Mouse (Mus musculus): ENCODE measurements around the gene Hnrnpa0.

Gene Hnrnpa0

DNA sequence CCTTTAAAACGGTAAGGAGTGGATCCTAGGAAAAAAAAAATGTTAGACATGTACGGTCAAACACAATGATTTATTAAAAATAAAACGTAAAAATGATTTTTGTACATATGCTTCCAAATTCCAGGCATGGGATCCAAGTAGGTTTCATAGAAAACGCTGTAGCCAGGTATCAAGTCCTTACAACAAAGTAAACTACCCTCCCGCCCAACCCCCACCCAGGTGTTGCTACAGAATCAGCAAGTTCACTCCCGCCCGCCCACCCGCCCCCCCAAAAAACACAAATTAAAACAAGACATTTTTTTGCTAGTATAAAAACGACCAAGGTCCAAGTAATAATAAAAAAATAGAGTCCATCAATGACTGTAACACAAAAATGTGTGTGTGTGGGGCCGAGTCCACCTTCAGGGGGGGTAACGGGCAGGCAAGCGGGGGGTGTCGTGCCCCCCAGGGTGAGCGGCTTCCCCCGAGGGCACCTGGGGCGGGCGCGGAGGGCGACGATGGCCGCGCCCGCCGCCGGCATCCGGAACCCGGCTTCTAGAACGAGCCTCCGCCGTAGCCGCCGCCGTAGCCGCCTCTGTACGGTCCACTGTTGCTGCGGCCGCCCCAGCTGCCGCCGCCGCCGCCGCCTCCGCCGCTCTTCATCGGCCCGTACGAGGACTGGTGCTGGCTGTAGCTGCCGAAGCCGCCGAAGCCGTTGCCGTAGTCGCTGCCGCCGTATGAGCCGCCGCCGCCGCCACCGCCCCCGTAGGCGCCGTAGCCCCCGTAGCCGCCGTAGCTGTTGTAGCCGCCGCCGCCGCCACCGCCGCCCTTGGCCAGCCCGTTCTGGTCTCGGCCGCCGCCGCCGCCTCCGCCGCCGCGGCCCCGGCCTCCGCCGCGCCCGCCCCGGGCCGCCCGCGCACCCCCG, 1.2 kb downstream of the Hnrnpa0 start:
- DNase-seq (ENCODE audit: low spot score): peak; percentile 6

DNA sequence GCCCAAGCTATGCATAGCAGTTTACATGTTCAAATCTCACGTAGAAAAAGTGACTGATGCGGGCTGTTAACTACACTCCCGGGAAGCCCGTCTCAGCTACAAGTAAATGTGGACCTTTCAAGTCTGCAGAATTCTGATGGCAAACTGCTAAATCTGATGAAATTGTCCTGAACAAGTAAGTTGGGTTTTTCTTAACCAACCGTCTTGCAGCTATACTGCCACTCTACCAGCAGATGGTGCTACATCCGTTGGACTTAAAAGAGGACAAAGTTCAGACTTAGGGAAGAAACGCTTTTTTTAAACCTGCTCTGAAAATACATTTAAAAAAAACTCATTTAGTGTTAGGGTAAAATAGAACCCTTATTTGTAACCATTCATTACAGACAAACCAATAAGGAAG, 2.2 kb downstream of the Hnrnpa0 start:
- DNase-seq (ENCODE audit: low spot score): no peak

GRCm38 (mm10) chr13:58124989-58125388, 3.4 kb downstream of the Hnrnpa0 start:
- no peak for DNase-seq (ENCODE audit: low spot score)

- no peak for DNase-seq (ENCODE audit: low spot score)
Observed at GRCm38 (mm10) chr13:58124278-58124677, 4.1 kb downstream of the Hnrnpa0 start.

- no peak for DNase-seq (ENCODE audit: low spot score)
Observed at GRCm38 (mm10) chr13:58123381-58123780, 5.0 kb downstream of the Hnrnpa0 start.

- no peak for DNase-seq (ENCODE audit: low spot score)
Observed at GRCm38 (mm10) chr13:58122786-58123297, 5.5 kb downstream of the Hnrnpa0 start.

- peak; percentile 18 for DNase-seq (ENCODE audit: low spot score)
Observed at GRCm38 (mm10) chr13:58117318-58118017, 10.9 kb downstream of the Hnrnpa0 start.

GRCm38 (mm10) chr13:58116801-58117200, 11.6 kb downstream of the Hnrnpa0 start:
- DNase-seq (ENCODE audit: low spot score): no peak

DNA sequence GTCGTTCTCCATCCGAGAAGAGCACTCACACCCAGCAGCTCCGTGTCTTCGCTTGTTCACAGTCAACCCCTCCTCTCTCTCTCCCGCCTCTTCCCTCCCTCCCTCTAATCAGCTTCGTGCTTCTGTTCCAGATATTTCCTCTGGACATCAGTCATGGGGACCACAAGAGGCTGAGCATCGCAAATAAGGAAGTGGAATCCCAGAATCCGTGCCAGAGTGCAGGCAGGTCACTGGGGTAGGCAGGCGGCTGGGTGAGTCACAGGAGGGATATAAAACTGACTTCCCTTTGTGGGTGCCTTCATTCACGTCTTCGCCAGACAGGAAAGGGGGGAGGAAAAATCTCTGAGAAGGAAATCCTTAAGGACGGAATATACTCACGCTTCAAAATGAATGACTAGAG, 13.1 kb downstream of the Hnrnpa0 start:
- no peak for DNase-seq (ENCODE audit: low spot score)

DNA sequence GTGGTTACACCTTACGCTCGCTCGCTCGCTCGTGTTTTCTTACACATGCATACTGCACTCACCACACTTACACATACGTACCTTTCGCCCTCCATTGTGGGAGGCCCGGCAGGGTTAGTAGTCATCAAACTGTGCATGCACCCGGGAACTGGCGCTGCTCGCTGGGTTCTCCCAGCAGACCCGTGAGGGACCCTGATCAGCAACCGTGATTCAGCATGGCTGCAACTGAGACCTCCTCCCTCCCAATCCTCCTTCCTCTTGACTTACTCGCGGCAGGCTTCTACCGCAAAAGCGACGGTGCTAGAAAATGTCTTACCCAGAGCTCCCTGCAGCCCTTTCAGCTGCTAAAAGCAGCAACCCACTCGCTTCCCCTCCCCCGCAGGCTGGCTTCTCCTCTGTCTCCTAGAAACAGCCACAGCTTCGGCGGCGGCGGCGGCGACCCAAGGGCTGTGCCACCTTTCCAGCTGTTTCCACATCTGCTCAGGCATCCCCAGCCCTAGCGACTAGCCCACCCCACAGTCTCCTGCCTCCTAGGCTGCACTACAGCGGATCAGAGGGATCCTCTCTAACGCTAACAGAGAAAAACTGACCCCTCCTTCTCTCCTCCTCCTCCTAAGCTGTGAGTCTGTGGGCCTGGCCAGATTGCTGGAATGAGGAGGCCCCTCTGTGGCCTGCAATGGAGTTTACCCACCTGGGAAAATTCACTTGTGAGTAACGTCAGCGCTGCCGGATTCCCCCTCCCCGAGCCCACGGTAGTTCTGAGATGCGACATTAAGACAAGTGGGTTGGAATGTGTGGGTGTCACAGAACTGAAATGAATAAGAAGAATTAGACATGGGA, 15.1 kb downstream of the Hnrnpa0 start, which contains the start of gene Klhl3:
Gene Klhl3 (minus strand): TSS at position 532 of the 840 bp plus-strand sequence.
- DNase-seq (ENCODE audit: low spot score): peak; percentile 47

DNA sequence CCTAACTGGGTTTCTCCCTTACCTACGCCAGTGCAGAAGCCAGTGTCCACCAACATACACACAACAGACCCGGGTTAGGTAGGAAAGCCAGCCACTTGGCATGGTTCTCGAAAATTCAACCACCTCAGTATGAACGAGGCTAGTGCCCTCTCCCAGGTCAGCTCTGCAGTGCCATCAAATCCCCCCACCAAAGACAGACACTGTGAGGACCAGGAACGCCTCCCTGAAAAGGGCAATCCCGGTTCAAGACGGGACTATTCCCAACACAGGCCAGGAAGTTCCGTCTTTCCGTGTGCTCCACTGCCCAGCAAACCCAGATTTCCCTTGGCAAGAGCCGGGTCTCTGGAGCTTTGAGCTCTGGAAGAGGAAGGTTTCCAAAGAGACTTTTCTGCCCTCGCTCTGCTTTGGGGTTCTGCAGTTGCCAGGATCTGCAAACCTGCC, 15.7 kb downstream of the Hnrnpa0 start:
- peak; percentile 7 for DNase-seq (ENCODE audit: low spot score)

DNA sequence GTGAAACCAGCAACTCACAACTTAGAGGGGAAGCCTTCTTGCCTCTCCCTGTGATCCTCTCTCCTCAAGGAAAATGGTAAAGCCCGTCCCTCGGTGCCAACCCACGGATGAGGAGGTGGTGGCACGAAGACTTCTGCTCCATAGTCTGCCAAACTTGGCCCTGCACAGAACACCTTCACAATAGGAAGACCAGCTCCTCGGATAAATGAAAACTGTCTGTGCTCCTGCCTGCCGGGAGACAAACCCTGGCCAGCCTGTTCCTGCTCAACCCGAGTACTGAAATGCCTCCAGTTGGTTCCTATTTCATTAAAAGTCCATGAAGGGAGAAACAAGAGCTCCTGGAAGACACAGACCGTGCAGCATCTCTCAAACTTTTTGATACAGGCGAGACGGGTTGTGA, 16.2 kb downstream of the Hnrnpa0 start:
- no peak for DNase-seq (ENCODE audit: low spot score)

- no peak for DNase-seq (ENCODE audit: low spot score)
Observed at GRCm38 (mm10) chr13:58111306-58111705, 17.1 kb downstream of the Hnrnpa0 start.

DNA sequence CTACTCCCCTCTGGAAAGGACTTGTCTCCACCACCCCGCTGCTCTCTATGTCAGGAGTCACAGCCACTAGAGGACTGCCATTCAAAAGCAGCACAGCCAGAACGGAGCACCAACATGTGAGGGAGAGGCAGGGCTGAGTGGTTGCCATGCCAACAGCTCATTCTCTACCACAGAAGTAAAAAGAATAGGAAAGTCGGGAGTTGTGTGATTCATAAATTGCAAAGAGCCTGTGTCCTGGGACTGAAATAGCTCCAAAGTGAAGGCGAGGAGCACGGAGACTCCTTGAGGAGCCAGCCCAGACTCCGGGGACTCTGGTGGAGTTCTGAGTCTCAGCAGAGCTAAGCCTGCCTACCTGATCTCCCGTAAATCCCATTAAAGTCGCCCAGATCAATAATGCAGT, 37.7 kb downstream of the Hnrnpa0 start:
- no peak for DNase-seq (ENCODE audit: low spot score)

DNA sequence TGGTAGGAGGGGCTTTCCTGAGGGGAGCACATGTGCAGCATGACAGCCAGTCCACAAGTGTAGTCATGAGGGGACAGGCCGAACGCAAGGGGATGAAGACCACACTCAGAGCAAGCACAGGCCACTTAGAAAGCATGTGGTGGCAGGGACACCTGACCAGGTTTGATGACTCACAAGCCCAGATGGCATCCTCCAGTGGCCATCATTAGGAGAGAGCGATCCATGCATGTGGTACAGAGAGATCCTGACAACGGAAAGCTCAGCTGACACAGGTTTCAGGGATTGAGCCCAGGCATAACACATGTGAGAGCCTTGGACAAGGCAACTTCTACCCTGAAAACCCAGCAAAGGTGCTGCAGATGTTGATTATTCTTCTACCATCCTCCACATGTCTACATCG, 44.0 kb downstream of the Hnrnpa0 start:
- DNase-seq (ENCODE audit: low spot score): no peak

DNA sequence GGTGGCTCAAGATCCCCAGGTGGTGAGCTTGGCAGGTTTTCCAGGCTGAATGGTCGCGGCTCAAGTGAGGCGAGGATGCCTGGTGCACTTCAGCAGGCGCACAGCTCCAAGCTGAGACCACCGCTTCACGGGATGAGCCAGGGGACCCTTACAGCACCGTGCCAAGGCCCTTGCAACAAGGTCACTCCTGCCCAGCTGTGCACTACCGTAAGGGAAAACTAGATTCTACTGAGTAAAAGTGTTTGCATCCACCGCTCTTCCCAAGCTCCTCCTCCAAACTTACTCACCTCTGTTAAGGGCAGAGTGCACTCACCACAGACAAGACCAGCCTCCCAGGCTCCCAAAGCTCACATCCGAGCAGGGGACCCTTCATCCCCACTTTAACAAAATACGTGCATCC, 44.8 kb downstream of the Hnrnpa0 start:
- DNase-seq (ENCODE audit: low spot score): no peak

DNA sequence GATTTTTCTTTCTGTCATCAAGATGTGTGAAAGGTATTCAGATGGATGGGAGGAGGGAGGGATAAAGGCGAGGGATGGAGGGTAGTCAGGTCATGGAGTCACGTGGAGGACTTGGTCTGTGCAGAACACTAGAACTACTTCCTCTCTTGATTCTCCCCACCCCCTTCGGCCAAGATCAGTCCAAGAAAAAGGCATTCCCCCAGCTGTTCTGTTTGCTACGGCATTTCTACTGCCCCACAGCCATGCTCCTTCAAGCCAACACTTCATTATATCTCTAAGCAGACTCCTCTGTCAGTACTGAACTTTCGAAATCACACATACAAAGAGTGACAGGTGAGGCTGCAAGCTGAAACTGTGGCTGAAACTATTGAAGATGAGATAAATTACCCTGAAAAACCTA, 45.3 kb downstream of the Hnrnpa0 start:
- no peak for DNase-seq (ENCODE audit: low spot score)

DNA sequence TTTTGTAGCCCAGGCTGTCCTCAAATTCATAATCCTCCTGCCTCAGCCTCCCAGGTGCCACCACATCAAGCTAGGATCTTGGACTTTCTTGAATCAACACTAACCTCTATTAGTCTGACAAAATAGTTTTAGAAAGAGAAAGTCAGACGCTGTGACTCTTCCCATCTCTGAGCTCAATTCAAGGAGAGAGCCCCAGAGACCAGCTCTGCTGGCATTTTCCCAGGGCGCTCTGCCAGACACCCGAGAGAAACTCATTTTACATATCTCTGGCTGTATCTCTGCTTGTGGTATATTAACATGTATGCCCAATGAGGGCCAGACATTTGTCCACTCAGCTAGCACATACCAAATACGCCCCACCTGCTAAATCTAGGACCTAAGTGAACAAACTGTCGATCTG, 50.0 kb downstream of the Hnrnpa0 start:
- DNase-seq (ENCODE audit: low spot score): no peak
